Mouse (Mus musculus) midbrain, postnatal 0 days (tissue): ENCODE results near the gene Unc45b. TPM values are rescaled to one million over a fixed set of nuclear protein-coding genes. Genes with fewer than 3 reads are reported as not detected.
"Not testable (repeated sequence)": the region's sequence is repeated elsewhere in the genome, so short reads cannot be mapped to it uniquely, and the experiment has no call there.

Experiments used
- ATAC-seq: fragments of 200-750 bp; cut with Nextera tagmentation; 2 replicates; pipeline ENCODE4 v1.8.0; 2017; ENCODE audit warnings: moderate number of reproducible peaks, mild to moderate bottlenecking, moderate TSS enrichment, moderate library complexity; ENCODE audit not compliant: low FRiP score
- DNase-seq: peaks from one replicate; pipeline ENCODE4 v3.0.0-alpha.2; 2015; ENCODE audit warnings: low spot score
- H3K27ac ChIP-seq: fragments of 300-500 bp; sonication (generic); 2 replicates; pipeline ENCODE4 v1.5.1; 2014; ENCODE audit warnings: low read depth, mild to moderate bottlenecking, low read length, mixed read lengths
- H3K27me3 ChIP-seq: fragments of 300-500 bp; sonication (generic); 2 replicates; pipeline ENCODE4 v1.6.1; 2014; ENCODE audit warnings: low read length, control low read depth, mixed read lengths; ENCODE audit not compliant: insufficient read depth
- H3K36me3 ChIP-seq: fragments of 300-500 bp; sonication (generic); 2 replicates; pipeline ENCODE4 v1.6.1; 2014; ENCODE audit warnings: low read length, control low read depth, mixed read lengths; ENCODE audit not compliant: insufficient read depth
- H3K4me1 ChIP-seq: fragments of 300-500 bp; sonication (generic); 2 replicates; pipeline ENCODE4 v1.6.1; 2014; ENCODE audit warnings: mild to moderate bottlenecking, control low read depth, antibody characterized with exemption, low read length, mixed read lengths; ENCODE audit not compliant: insufficient read depth
- H3K4me2 ChIP-seq: fragments of 300-500 bp; sonication (generic); 2 replicates; pipeline ENCODE4 v1.6.1; 2014; ENCODE audit warnings: low read depth, mild to moderate bottlenecking, low read length, mixed read lengths; ENCODE audit not compliant: poor library complexity, severe bottlenecking
- H3K4me3 ChIP-seq: fragments of 300-500 bp; sonication (generic); 2 replicates; pipeline ENCODE4 v1.5.1; 2014; ENCODE audit warnings: low read depth, mild to moderate bottlenecking, low read length, moderate library complexity
- H3K9ac ChIP-seq: fragments of 300-500 bp; sonication (generic); replicated peaks from 2 replicates; pipeline ENCODE4 v1.6.1; 2014; ENCODE audit warnings: mild to moderate bottlenecking, low read length, moderate library complexity, mixed read lengths; ENCODE audit not compliant: poor library complexity, severe bottlenecking
- H3K9me3 ChIP-seq: fragments of 300-500 bp; sonication (generic); 2 replicates; pipeline ENCODE4 v1.6.1; 2016; ENCODE audit warnings: low read length, control low read depth
- CTCF ChIP-seq: IDR thresholded peaks from 2 replicates; pipeline ENCODE4 v1.5.1; 2016; ENCODE audit warnings: antibody characterized with exemption, mild to moderate bottlenecking
- WGBS: fragments of 180-500 bp; shearing (Covaris S2); extraction: QIAGEN DNeasy Blood & Tissue Kit; methylation state at CpG from one replicate; pipeline ENCODE4 v1.1.7; 2014; 5-methylcytosine and 5-hydroxymethylcytosine counted together
- polyA plus RNA-seq: library from polyadenylated mRNA; unstranded; fragments of >200 nt; fragmentation: Nextera tagmentation; extraction: Ambion mirVana; gene quantifications from 2 replicates; pipeline ENCODE4 v1.2.1, GENCODE M21; 2015
- total RNA-seq: library from RNA; depleted of rRNA; stranded (reverse); fragments of >200 nt; gene quantifications from 2 replicates; pipeline ENCODE4 v1.2.3, GENCODE M21; 2014

Unc45b gene
- total and polyA plus RNA-seq, 2 experiments from 2014 or later: 0.05 to 2.9 TPM

GRCm38 (mm10) chr11:82910679-82911389 lies 484 bp downstream of the Unc45b start:
- 80% methylated on average over 11 of the region's 11 CpGs for WGBS

DNA sequence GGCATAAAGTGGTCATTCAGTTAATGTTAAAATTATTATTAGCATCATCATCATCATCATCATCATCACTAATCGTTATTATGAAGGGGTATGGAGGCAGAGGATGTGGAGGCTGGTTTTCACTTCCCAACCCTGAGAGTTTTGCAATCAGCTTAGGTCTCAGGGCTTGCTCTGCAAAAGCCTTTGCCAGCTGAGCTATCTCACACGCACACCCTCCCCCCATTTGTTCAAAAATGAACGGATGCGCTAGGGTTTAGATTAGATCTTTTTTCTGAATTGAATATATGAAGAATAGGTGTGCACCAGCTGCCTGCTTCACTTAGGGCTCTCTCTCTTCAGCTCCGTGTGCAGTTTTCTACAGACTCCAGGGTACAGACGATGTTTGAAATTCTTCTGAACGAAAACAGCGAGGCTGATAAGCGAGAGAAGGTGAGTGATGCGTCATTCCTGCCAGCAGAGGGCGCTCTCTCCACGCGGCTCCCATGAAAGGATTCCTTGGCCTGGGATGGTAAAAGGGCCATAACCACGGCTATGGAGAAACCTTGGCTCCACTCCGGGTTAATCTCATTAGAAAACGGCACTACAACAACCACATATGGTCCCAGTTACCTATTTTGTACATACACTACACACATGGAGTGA lies 4.5 kb downstream of the Unc45b start:
- DNase-seq (peak; percentile 81), ATAC-seq (0 out of 2 replicates have a peak, but pooled peaks have one; percentile 52)
- Histone ChIP-seq H3K36me3 (no peaks in the 10 kb centered on the region), H3K9me3 (no peaks in the 10 kb centered on the region), H3K4me1 (no peaks in the 10 kb centered on the region), H3K4me3 (no peak overlapping the region), H3K9ac (no peak overlapping the region), H3K4me2 (peak overlapping the region; percentile 36), H3K27me3 (0 out of 2 replicates have a peak, but pooled peaks cover 5% of the 10 kb centered on the region), H3K27ac (no peak overlapping the region)
- WGBS: 8% methylated on average over 16 of the region's 16 CpGs
- TF ChIP-seq CTCF: peak; percentile 100

More at GRCm38 (mm10) chr11:82910679-82911389, 484 bp downstream of the Unc45b start:
- DNase-seq (no peak), ATAC-seq (no peak)
- no peak overlapping the region for H3K4me2 ChIP-seq
- no peak overlapping the region for H3K4me3 ChIP-seq
- H3K4me1 ChIP-seq: 0 out of 2 replicates have a peak, but pooled peaks cover 6% of the 10 kb centered on the region
- H3K27ac ChIP-seq: no peak overlapping the region
- 0 out of 2 replicates have a peak, but pooled peaks cover 5% of the 10 kb centered on the region for H3K27me3 ChIP-seq
- H3K9ac ChIP-seq: no peak overlapping the region
- no peak for TF ChIP-seq CTCF
- H3K36me3 ChIP-seq: peaks cover 5% of the 10 kb centered on the region
- no peaks in the 10 kb centered on the region for H3K9me3 ChIP-seq

DNA sequence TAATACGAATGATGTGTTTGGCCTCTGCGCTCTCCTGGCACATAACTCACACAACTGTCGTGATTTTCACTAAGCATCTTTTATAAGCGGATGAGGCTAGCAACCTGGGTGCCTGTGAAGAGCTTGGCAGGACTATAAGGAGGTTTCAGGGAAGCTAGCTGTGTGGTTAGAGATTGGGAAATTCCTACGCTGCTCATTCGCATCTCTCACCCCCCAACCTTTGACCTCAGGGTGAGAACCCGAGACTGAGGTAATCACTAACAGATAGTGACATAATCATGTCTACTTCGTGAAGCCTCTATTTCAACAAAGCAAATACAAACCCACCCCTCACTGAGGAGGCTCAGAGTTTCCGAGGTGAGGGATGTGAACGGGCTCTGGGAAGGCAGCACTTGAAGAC lies 10.4 kb downstream of the Unc45b start:
- TF ChIP-seq CTCF: no peak
- no peak overlapping the region for H3K9ac ChIP-seq
- no peaks in the 10 kb centered on the region for H3K9me3 ChIP-seq
- WGBS: 71% methylated on average over 10 of the region's 10 CpGs
- DNase-seq (no peak), ATAC-seq (no peak)
- no peak overlapping the region for H3K4me2 ChIP-seq
- no peak overlapping the region for H3K4me3 ChIP-seq
- H3K27ac ChIP-seq: no peak overlapping the region
- no peaks in the 10 kb centered on the region for H3K4me1 ChIP-seq
- H3K36me3 ChIP-seq: no peaks in the 10 kb centered on the region
- H3K27me3 ChIP-seq: peaks cover 9% of the 10 kb centered on the region; the same call in 1 of the 2 replicates

- no peak overlapping the region for H3K27ac ChIP-seq
- TF ChIP-seq CTCF: no peak
- H3K4me3 ChIP-seq: no peak overlapping the region
- H3K9me3 ChIP-seq: no peaks in the 10 kb centered on the region
- no peak overlapping the region for H3K9ac ChIP-seq
- ATAC-seq: no peak
- 80% methylated on average over 4 of the region's 4 CpGs for WGBS
- DNase-seq: no peak
- no peaks in the 10 kb centered on the region for H3K36me3 ChIP-seq
- H3K27me3 ChIP-seq: peaks cover 9% of the 10 kb centered on the region; the same call in 1 of the 2 replicates
- H3K4me1 ChIP-seq: no peaks in the 10 kb centered on the region
- H3K4me2 ChIP-seq: no peak overlapping the region
These were observed 11.3 kb downstream of the Unc45b start for GRCm38 (mm10) chr11:82921691-82922090.

GRCm38 (mm10) chr11:82923910-82924309 lies 13.6 kb downstream of the Unc45b start:
- H3K4me2 ChIP-seq, H3K4me3 ChIP-seq, ATAC-seq, H3K9me3 ChIP-seq, DNase-seq, H3K9ac ChIP-seq, H3K4me1 ChIP-seq, H3K27ac ChIP-seq, H3K36me3 ChIP-seq: not testable (repeated sequence)
- WGBS: 86% methylated on average over 6 of the region's 6 CpGs
- H3K27me3 ChIP-seq: peaks cover 19% of the 10 kb centered on the region
